Mouse (Mus musculus): ENCODE data around the gene Acer1.

Gene Acer1

GRCm38 (mm10) chr17:56982013-56982412 is at the start of gene Acer1:
TSS of gene Acer1 (minus strand) at chr17:56982126.
- in situ Hi-C loops (cut with MboI; ENCODE audit: low sequenced_read_pairs): no loop called here

DNA sequence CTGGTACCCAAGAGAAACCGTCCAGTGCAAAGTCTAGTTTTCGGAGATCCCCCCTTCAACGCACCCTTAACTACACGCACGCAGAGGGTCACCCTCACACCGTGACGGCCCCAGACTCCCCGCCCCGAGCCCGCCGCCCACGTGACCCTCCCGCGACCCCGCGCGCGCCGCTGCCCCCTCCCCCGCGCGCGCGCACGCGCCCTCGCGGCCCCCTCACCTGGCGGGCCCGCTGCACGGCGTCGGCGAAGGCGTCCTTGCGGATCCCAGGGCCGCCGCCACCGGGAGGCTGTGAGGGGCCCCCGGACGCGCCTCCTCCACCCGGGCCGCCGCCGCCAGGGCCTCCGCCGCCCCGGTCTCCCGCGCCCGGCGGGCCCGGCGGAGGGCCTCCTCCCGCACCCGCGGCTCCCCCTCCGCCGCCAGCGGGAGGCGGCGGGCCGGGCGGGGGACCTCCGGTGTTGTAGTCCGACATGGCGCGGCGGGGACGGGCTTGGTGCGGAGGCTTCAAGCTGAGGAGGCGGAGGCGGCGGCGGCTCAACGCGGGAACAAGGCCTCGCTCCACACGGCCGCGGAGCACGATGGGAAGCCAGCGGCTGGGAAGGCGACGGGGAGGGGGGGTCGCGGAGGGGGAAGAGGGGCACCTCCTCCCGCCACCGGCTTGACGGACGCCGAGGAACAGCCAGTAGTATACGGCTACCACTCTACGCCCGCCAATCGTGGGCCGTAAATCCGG is 49.2 kb upstream of the Acer1 start, which contains the start of gene Khsrp:
Gene Khsrp, minus strand, starts transcription at position 592 of the 730 bp plus-strand sequence.
- in situ Hi-C loops (cut with MboI; ENCODE audit: low sequenced_read_pairs): no loop called here

DNA sequence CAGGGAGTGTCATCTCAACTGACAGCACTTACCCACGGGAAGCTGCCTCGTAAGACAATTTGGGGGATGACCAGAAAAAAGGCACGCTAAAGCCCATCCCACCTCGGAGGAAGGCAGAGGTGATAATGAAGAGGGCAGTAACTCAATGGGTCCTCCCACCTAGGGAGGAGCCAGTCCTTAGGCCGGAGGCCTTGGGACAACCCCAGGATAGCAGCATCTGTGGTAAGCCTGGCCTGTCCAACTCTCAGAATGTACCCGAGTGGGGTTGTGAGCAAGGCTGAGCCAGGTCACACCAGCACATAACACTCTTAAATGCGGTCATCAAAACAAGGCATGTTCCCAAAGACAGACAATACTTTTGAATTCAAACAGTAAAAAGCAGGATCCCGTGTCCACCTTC is 47.8 kb upstream of the Acer1 start:
- in situ Hi-C loops (cut with MboI; ENCODE audit: low sequenced_read_pairs): no loop called here

GRCm38 (mm10) chr17:57027471-57027870 is 45.5 kb upstream of the Acer1 start:
- in situ Hi-C loops (cut with MboI; ENCODE audit: low sequenced_read_pairs): no loop called here

DNA sequence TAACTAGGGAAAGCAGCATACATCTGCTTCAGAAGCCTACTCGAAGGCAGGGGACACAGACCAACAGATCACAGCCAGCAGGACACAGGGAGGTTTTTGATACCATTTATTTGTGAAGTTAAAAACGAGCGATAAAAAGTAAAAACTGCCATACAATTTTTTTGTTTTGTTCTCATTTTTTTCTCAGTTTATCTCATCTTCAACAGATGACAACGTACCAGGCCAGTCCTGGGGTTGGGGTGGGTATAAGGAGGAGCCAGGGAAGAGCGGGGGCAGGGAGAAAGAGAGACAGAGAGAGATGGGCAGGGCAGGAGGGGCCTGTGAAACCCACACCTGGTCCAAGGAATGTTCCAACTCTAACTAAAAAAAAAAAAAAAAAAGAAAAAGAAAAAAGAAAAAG is 39.0 kb upstream of the Acer1 start:
- in situ Hi-C loops (cut with MboI; ENCODE audit: low sequenced_read_pairs): no loop called here

GRCm38 (mm10) chr17:57019693-57020092 is 37.8 kb upstream of the Acer1 start:
- in situ Hi-C loops (cut with MboI; ENCODE audit: low sequenced_read_pairs): no loop called here

DNA sequence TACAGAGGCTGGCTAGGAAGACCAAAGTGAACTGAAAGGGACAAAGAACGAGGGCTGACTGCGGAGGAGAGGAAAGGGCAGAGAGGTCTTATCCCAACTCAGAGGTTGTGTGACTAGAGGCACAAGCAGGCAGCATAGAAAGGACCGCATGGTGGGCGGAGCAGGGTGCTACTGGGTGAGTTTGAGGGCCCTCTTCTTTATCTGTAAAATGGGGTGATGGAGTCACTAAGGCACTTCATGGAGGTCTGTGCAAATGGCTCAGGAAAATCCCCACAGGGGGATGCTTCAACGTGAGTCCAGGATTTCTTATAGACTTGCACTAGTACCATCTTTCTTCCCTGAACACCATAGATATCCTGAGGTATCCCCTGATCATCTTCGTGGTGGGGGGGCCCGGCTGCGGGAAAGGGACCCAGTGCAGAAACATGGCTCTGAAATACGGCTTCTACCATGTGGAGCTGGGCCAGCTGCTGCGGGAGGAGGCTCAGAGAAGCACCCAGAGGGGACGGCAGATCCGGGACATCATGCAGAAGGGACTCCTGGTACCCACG is 30.4 kb upstream of the Acer1 start:
- in situ Hi-C loops (cut with MboI; ENCODE audit: low sequenced_read_pairs): no loop called here

DNA sequence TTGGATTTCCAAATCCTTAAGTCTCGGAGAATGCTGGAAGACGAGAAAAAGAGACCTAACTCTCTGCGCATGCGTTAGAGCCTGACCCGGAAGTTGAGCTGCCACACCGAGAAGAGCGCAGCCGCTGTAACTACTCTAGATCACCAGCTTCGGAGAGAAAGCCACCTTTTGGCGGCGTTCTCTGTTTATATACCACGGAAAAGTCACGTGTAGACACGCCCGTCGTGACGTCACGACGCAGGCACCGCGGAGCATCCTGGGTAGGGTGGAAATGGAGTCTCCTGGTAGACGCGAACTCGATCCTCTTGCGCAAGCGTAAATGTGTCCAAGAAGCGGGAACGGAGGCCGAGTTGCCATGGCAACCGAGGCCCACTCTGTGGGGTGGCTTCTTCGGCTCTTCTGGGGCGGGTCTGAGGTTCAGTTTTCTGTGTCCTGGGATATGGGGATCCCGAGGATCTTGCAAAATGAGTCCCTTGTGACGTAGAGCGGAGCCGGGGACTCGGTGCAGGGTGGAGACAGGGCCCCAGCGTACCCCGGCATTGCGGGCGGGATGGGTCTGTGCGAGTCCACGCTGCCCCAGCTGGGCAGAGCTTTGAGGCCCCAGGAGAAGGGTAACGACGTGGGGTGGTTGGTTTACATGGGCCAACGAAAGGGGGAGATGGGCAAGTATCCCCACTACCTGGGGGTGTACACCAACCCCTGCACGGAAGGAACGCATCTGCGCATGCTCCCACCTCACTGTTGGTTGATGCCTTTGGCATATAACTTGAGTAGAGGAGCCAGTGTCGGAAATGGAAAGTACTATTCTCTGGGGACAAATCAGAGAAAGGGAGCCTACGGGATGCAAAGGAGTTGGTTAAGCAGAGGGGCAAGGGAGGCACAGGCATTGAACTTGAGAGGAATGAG is 29.6 kb upstream of the Acer1 start, which contains the start of the genes Gtf2f1 and Gm17949:
Gene Gtf2f1, minus strand, starts transcription at position 53 of the 906 bp plus-strand sequence.
Gene Gm17949, plus strand, starts transcription at position 234 of the 906 bp plus-strand sequence.
- in situ Hi-C loops (cut with MboI; ENCODE audit: low sequenced_read_pairs): no loop called here

DNA sequence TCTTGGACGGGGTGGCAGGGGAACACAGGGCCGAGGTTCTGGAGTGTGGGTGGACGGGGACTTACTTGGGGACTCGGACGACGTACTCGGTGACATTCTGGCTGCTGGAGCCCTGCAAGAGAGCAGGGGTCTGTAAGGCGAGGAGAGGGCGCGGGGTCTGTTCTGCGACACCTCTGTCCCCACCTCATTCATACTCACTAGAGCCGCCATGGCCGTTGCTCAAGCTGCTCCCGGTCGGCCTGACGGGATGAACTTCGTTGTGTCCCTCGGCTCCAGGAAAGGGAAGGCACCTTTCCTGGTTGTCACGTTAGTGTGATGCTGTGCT is 28.9 kb upstream of the Acer1 start:
- in situ Hi-C loops (cut with MboI; ENCODE audit: low sequenced_read_pairs): no loop called here

DNA sequence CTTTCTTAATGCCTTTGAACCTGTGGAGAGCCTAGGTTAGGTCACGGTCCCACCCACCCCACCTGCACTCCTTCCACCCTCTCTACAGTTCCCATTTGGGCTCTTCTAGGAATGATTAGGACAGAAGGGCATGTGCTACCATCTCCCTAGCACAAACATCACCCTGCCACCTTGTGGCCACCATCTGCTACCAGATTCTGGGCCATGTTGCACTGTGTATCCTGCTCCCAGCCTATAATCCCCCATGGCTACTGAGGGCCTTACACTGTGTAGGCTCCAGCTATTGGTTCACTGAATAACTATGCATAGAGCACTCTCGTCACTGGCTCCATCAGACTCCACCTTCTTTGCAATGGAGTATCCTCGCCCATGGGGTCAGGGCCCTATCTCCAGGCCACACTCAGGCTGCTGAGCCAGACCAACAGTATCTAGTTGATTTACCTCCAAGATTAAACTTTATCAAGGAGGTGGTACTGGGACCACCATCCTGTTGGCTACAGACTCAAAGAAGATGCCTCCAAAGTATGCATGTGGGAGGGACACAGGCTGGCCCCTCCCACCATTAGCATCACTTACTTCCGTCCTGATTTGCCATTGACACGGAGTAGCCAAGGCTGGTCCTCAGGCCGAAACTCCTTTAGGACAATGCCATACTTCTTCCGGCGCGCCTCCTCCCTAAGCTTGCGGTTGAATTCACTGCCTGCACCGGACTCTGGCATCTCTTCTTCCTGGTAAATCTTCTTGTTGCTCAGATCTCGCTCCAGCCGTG is 25.4 kb upstream of the Acer1 start:
- in situ Hi-C loops (cut with MboI; ENCODE audit: low sequenced_read_pairs): no loop called here

- in situ Hi-C loops (cut with MboI; ENCODE audit: low sequenced_read_pairs): no loop called here
Observed at GRCm38 (mm10) chr17:57003994-57004393, 22.1 kb upstream of the Acer1 start.

GRCm38 (mm10) chr17:57001228-57001627 is 19.3 kb upstream of the Acer1 start:
- in situ Hi-C loops (cut with MboI; ENCODE audit: low sequenced_read_pairs): no loop called here

- in situ Hi-C loops (cut with MboI; ENCODE audit: low sequenced_read_pairs): no loop called here
Observed at GRCm38 (mm10) chr17:56999968-57000609, 18.2 kb upstream of the Acer1 start, which contains the start of gene Pspn. TSS of gene Pspn (minus strand) at chr17:57000018.

GRCm38 (mm10) chr17:56999414-56999813 is 17.5 kb upstream of the Acer1 start:
- in situ Hi-C loops (cut with MboI; ENCODE audit: low sequenced_read_pairs): no loop called here

DNA sequence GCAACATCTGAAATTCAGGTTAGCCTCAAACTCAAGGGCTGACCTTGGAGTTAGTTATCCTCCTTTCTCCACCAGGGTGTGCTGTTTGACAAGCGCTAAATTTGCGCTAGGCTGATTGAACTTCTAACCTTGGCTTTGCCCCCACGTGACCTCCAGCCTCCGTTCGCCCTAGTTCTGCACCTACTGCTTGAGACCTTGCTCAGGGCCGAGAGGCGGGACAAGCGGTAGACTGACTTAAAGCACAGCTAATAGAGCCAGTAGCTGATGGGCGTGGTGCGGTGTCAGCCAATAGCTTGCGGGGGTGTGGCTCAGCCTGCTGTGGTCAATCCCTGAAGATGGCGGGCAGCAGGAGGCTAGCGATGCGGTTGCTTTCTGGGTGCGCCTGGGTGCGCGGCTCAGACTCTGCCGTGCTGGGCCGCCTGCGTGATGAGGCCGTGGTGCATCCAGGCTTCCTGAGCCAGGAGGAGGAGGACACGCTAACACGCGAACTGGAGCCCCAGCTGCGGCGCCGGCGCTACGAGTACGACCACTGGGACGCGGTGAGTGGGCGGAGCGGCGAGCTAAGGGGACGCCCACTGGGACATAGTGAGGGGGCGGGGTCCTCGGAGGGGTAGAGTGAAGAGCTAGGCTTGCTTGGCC is 15.2 kb upstream of the Acer1 start, which contains the start of gene Alkbh7:
Gene Alkbh7, plus strand, starts transcription at position 311 of the 639 bp plus-strand sequence.
- in situ Hi-C loops (cut with MboI; ENCODE audit: low sequenced_read_pairs): no loop called here

- in situ Hi-C loops (cut with MboI; ENCODE audit: low sequenced_read_pairs): no loop called here
Observed at GRCm38 (mm10) chr17:56996506-56996905, 14.6 kb upstream of the Acer1 start.

- in situ Hi-C loops (cut with MboI; ENCODE audit: low sequenced_read_pairs): no loop called here
Observed at GRCm38 (mm10) chr17:56995046-56995445, 13.1 kb upstream of the Acer1 start.

DNA sequence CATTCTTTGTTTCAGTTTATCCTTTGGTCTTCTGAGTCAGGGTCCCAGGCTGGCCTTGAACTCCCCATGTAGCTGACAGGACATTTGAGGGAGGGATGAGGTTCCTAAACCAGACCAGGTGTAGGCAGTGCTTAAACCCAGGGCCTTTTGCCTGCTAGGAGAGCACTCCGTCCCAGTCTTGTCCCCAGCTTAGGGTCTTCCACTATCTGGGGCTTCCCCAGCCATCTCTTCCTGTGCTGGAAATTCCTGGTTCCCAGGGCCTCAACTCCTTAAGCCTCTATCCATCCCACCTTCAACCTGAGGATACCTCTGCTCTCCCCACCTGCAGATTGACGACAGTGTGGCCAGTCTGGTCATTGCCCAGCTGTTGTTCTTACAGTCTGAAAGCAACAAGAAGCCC is 9.0 kb upstream of the Acer1 start:
- in situ Hi-C loops (cut with MboI; ENCODE audit: low sequenced_read_pairs): no loop called here

DNA sequence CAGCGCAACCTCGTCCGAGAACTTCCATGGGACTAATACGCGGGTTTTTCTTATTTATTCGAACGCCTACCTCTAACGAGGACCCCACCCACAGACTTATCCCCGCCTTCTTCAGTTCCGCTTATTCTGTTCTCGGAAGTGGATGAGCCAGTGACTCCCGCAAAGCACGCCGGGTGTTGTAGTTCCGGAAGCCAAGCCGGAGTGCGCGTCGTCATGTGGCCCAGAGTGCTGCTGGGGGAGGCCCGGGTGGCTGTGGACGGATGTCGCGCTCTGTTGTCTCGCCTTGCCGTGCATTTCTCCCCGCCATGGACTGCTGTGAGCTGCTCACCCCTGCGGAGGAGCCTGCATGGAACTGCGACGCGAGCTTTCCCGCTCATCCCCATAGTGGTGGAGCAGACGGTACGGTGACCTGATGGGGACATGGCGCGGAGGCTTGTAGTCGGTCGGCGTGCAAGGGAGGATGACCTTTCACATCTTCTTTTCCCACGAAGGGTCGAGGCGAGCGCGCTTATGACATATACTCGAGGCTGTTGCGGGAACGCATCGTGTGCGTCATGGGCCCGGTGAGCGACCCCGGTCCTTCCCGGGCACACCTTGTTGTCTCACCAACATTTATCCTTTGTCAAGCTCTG is 8.3 kb upstream of the Acer1 start, which contains the start of gene Clpp:
Gene Clpp, plus strand, starts transcription at position 191 of the 632 bp plus-strand sequence.
- in situ Hi-C loops (cut with MboI; ENCODE audit: low sequenced_read_pairs): no loop called here

Measured in CH12F3 (cell line).